Mouse (Mus musculus) layer of hippocampus, postnatal 25 days (tissue): Measurements from ENCODE around the gene Ctu2. TPM values are rescaled to one million over a fixed set of nuclear protein-coding genes. Genes with fewer than 3 reads are reported as not detected.

ENCODE experiments used
- DNase-seq, 2 experiments: peaks; one replicate each; pipeline ENCODE4 v3.0.0; 2022; ENCODE audit warnings: mixed read lengths in 2 of 2, low spot score in 1 of 2; ENCODE audit errors: extremely low spot score in 1 of 2
- microRNA-seq, 2 experiments: library from miRNA; unstranded; fragments of <30 nt; microRNA quantifications; one replicate each; pipeline ENCODE4 v1.2.0; 2021
- total RNA-seq, 2 experiments: library from RNA; stranded (reverse); gene quantifications; 2 replicates each; pipeline ENCODE4 v1.2.3; 2021

Gene Ctu2
- total RNA-seq, 2 experiments from 2014 or later: 22.1 to 22.2 TPM

GRCm38 (mm10) chr8:122529159-122529558, 53.2 kb downstream of the Ctu2 start:
- no peak for DNase-seq

GRCm38 (mm10) chr8:122531312-122531711, 55.4 kb downstream of the Ctu2 start:
- no peak for DNase-seq

Small RNA genes lying within 50 kb of the gene (microRNA-seq; reads per million reads assigned to microRNA genes)
- 0 reads per million in 2 experiments for gene Gm24366

Other genes starting within 250 kb of the Ctu2 start
- 10 to 100 TPM; 37.8 to 43.4 TPM for gene Zfpm1, start 194.0 kb upstream of the Ctu2 start, total RNA-seq
- gene Trhr2, start 115.4 kb upstream of the Ctu2 start, total RNA-seq: under 1 TPM; 0.79 to 0.92 TPM
- 10 to 100 TPM; 32.8 to 38.5 TPM for gene Zc3h18, start 99.5 kb upstream of the Ctu2 start, total RNA-seq
- gene Il17c, start 54.1 kb upstream of the Ctu2 start, total RNA-seq: not detected
- 10 to 100 TPM in 1 of 2 experiments, 1 to 10 TPM in 1; 8.9 to 10.3 TPM for gene Cyba, start 43.2 kb upstream of the Ctu2 start, total RNA-seq
- 10 to 100 TPM; 23.1 to 25.2 TPM for gene Mvd, start 32.7 kb upstream of the Ctu2 start, total RNA-seq
- not detected for gene Snai3, start 15.4 kb upstream of the Ctu2 start, total RNA-seq
- gene Rnf166, start 79 bp upstream of the Ctu2 start, total RNA-seq: 10 to 100 TPM; 26.0 to 35.0 TPM
- 1 to 10 TPM; 3.6 to 5.7 TPM for gene Piezo1, start 75.2 kb downstream of the Ctu2 start, total RNA-seq
- gene Cdt1, start 91.9 kb downstream of the Ctu2 start, total RNA-seq: 1 to 10 TPM; 1.1 to 1.6 TPM
- gene Aprt, start 100.8 kb downstream of the Ctu2 start, total RNA-seq: 10 to 100 TPM; 62.5 to 69.6 TPM
- gene Galns, start 135.3 kb downstream of the Ctu2 start, total RNA-seq: 10 to 100 TPM; 11.2 TPM
- 10 to 100 TPM; 75.2 to 87.6 TPM for gene Trappc2l, start 135.5 kb downstream of the Ctu2 start, total RNA-seq
- gene Pabpn1l, start 146.6 kb downstream of the Ctu2 start, total RNA-seq: under 1 TPM in 1 of 2 experiments, not detected in 1; 0.45 TPM
- gene Cbfa2t3, start 223.0 kb downstream of the Ctu2 start, total RNA-seq: 10 to 100 TPM; 40.0 to 43.6 TPM